Mouse (Mus musculus): Measurements from ENCODE around the gene Rrp9.

GRCm38 (mm10) chr9:106447951-106448350 lies 27.8 kb upstream of the Rrp9 start:
- no peak for TF ChIP-seq POLR2A (IDR thresholded peaks at IDR 0.05; ENCODE audit: low read depth, low read length)
- TF ChIP-seq CTCF (IDR thresholded peaks at IDR 0.05; ENCODE audit: extremely low read depth, insufficient read length, insufficient replicate concordance, low read depth, low read length) = no peak

All from small intestine, adult 2 months (tissue).